Mouse (Mus musculus) kidney, embryonic 16.5 days (tissue): Measurements from ENCODE around the gene Ly9. TPM values are rescaled to one million over a fixed set of nuclear protein-coding genes. Genes with fewer than 3 reads are reported as not detected.

Experiments used
- ATAC-seq: fragments of 200-750 bp; cut with Nextera tagmentation; 2 replicates; pipeline ENCODE4 v1.8.0; 2017; ENCODE audit warnings: moderate TSS enrichment; ENCODE audit not compliant: low FRiP score, low TSS enrichment
- H3K27ac ChIP-seq: fragments of 300-500 bp; sonication (generic); 2 replicates; pipeline ENCODE4 v1.5.1; 2014; ENCODE audit warnings: low read length
- H3K27me3 ChIP-seq: fragments of 300-500 bp; sonication (generic); 2 replicates; pipeline ENCODE4 v1.6.1; 2014; ENCODE audit warnings: low read length, control low read depth, mixed read lengths; ENCODE audit not compliant: insufficient read depth
- H3K36me3 ChIP-seq: fragments of 300-500 bp; sonication (generic); 2 replicates; pipeline ENCODE4 v1.6.1; 2014; ENCODE audit warnings: low read length, control low read depth, mixed read lengths; ENCODE audit not compliant: insufficient read depth
- H3K4me1 ChIP-seq: fragments of 300-500 bp; sonication (generic); 2 replicates; pipeline ENCODE4 v1.6.1; 2014; ENCODE audit warnings: low read length, control low read depth, mixed read lengths; ENCODE audit not compliant: insufficient read depth
- H3K4me2 ChIP-seq: fragments of 300-500 bp; sonication (generic); replicated peaks from 2 replicates; pipeline ENCODE4 v1.6.1; 2014; ENCODE audit warnings: low read depth, low read length
- H3K4me3 ChIP-seq: fragments of 300-500 bp; sonication (generic); 2 replicates; pipeline ENCODE4 v1.5.1; 2014; ENCODE audit warnings: mild to moderate bottlenecking, low read length
- H3K9ac ChIP-seq: fragments of 300-500 bp; sonication (generic); replicated peaks from 2 replicates; pipeline ENCODE4 v1.6.1; 2014; ENCODE audit warnings: low read length
- H3K9me3 ChIP-seq: fragments of 300-500 bp; sonication (generic); 2 replicates; pipeline ENCODE4 v1.6.1; 2016; ENCODE audit warnings: low read length, control low read depth
- WGBS: fragments of 180-500 bp; shearing (Covaris S2); extraction: QIAGEN DNeasy Blood & Tissue Kit; methylation state at CpG from one replicate; pipeline ENCODE4 v1.1.7; 2014; 5-methylcytosine and 5-hydroxymethylcytosine counted together
- polyA plus RNA-seq: library from polyadenylated mRNA; unstranded; fragments of >200 nt; fragmentation: Nextera tagmentation; extraction: Ambion mirVana; gene quantifications from 2 replicates; pipeline ENCODE4 v1.2.1, GENCODE M21; 2015

Ly9 gene
- polyA plus RNA-seq, 1 experiment from 2014 or later, result 0.35 TPM

- no peak overlapping the region for H3K9ac ChIP-seq
- ATAC-seq, result no peak
- no peaks in the 10 kb centered on the region for H3K9me3 ChIP-seq
- no peak overlapping the region for H3K27ac ChIP-seq
- H3K36me3 ChIP-seq, result no peaks in the 10 kb centered on the region
- 67% methylated on average over 2 of the region's 2 CpGs for WGBS
- H3K27me3 ChIP-seq, result no peaks in the 10 kb centered on the region
- no peak overlapping the region for H3K4me3 ChIP-seq
- H3K4me1 ChIP-seq, result no peaks in the 10 kb centered on the region
- H3K4me2 ChIP-seq, result no peak overlapping the region
Measured at GRCm38 (mm10) chr1:171563042-171563441, 44.2 kb downstream of the Ly9 start.

DNA sequence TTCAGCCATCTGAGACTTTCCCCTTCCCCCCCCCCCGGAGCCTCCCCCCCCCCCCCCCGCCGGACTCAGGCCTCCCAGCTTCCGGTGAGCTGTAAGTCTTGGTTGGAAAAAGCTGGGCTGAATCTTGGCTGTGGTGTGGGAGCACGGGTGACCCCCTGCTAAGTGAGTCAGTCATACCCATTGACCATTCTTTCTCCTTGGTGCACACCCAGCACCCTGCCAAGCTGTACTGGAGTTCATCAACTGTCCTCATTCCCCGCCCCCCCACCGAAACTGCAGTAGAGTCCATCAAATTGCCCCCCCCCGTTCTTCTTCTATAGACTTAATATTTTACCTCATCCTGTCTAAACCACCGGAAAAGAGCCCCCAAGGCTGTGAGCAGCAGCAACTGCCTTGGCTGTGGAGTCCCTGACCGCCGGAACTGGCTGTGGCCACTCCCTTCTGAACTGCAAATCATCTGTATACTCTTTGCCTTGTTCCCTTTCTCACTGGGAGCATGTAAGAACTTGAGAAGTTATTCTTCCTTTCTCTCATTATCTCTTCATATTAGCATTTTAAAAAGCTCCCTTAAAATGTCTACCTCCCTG, 45.5 kb downstream of the Ly9 start:
- 62% methylated on average over 7 of the region's 11 CpGs for WGBS
- Histone ChIP-seq H3K4me1 (no peaks in the 10 kb centered on the region), H3K9me3 (no peaks in the 10 kb centered on the region), H3K9ac (no peak overlapping the region), H3K27me3 (no peaks in the 10 kb centered on the region), H3K4me2 (no peak overlapping the region), H3K27ac (no peak overlapping the region), H3K4me3 (no peak overlapping the region), H3K36me3 (no peaks in the 10 kb centered on the region)
- no peak for ATAC-seq

- Histone ChIP-seq H3K4me1 (no peaks in the 10 kb centered on the region), H3K9ac (no peak overlapping the region), H3K36me3 (no peaks in the 10 kb centered on the region), H3K27ac (no peak overlapping the region), H3K4me2 (no peak overlapping the region), H3K27me3 (no peaks in the 10 kb centered on the region), H3K9me3 (no peaks in the 10 kb centered on the region), H3K4me3 (no peak overlapping the region)
- ATAC-seq, result no peak
- 100% methylated on average over 1 of the region's 1 CpGs for whole genome bisulfite sequencing
Measured at GRCm38 (mm10) chr1:171561200-171561599, 46.0 kb downstream of the Ly9 start.

DNA sequence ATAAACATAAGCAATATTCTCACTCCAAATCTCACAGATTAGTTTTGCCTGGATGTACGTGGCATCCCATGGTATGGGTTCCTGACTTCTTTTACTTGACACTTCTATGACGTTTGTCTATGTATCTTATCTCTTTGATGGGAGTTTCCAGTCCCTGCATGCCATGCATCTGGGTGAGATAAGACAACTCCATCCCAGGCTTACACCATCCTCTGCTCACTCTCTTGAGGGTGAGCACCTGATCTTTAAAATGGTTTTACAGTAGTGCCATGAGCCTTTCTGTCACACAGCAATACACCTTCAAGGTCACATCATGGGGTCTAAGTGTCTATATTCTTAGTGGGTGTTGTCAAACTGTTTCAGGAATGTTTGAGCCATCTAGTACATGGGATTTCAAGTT, 46.9 kb downstream of the Ly9 start:
- Histone ChIP-seq H3K27ac (no peak overlapping the region), H3K9me3 (no peaks in the 10 kb centered on the region), H3K27me3 (no peaks in the 10 kb centered on the region), H3K36me3 (no peaks in the 10 kb centered on the region), H3K4me1 (no peaks in the 10 kb centered on the region), H3K4me2 (no peak overlapping the region), H3K9ac (no peak overlapping the region), H3K4me3 (no peak overlapping the region)
- ATAC-seq, result no peak
- WGBS, result 74% methylated on average over 2 of the region's 2 CpGs

DNA sequence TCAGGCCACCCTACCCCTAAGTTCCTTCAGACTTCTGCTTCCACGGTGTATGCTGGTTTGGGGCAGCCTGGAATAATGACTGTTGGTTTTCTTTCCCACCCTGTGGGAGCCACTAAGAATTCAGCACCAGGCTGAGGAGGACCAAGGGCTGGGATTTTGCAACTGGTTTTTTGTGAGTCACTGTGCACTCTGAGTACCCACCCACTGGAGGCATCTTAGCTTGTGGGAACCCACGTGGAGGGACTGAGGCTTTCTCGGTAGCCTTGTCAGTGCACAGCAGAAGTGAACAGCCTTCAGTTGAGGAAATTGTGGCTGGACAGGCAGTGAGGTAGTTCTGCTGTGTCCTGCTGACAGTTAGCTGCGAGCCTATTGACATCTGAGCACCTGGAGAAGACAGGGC, 48.3 kb downstream of the Ly9 start, which contains the start of gene Cd244a:
Cd244a (plus strand) TSS at position 296 of the 400 bp plus-strand sequence.
- no peaks in the 10 kb centered on the region for H3K4me1 ChIP-seq
- H3K4me3 ChIP-seq, result no peak within 1 kb of the TSS
- no peak within 1 kb of the TSS for H3K27ac ChIP-seq
- no peak within 1 kb of the TSS for H3K9ac ChIP-seq
- WGBS, result 76% methylated on average over 4 of the region's 4 CpGs
- H3K4me2 ChIP-seq, result no peak within 1 kb of the TSS
- ATAC-seq, result no peak
- H3K9me3 ChIP-seq, result no peaks in the 10 kb centered on the region
- no peaks in the 10 kb centered on the region for H3K27me3 ChIP-seq
- no peaks in the 10 kb centered on the region for H3K36me3 ChIP-seq

DNA sequence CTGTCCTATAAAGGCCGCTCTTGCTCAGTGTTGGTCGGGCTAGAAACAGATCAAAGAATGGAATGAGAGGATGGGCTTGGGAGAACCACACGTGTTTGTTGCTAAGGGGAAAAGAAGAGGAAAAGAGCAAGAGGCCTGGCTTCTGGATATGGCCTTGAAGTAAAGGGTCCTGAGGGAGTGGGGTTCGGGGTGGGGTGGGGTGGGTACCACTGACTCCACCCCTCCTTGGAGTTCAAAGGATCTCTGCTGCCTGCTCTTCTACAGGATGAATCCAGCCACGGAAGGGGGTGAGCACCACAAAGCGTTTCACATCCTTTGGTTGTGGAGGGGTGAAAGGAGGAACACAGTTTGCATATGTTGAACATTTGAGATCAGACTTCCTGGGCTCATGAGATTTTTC, 48.8 kb downstream of the Ly9 start:
- Histone ChIP-seq H3K27me3 (no peaks in the 10 kb centered on the region), H3K36me3 (no peaks in the 10 kb centered on the region), H3K9ac (no peak overlapping the region), H3K4me2 (no peak overlapping the region), H3K27ac (no peak overlapping the region), H3K9me3 (no peaks in the 10 kb centered on the region), H3K4me1 (no peaks in the 10 kb centered on the region), H3K4me3 (no peak overlapping the region)
- WGBS, result 69% methylated on average over 6 of the region's 6 CpGs
- no peak for ATAC-seq

GRCm38 (mm10) chr1:171556366-171556765, 50.8 kb downstream of the Ly9 start:
- 75% methylated on average over 2 of the region's 2 CpGs for WGBS
- H3K27ac ChIP-seq, result no peak overlapping the region
- no peaks in the 10 kb centered on the region for H3K4me1 ChIP-seq
- H3K36me3 ChIP-seq, result no peaks in the 10 kb centered on the region
- H3K27me3 ChIP-seq, result no peaks in the 10 kb centered on the region
- no peak overlapping the region for H3K4me2 ChIP-seq
- no peaks in the 10 kb centered on the region for H3K9me3 ChIP-seq
- ATAC-seq, result no peak
- H3K9ac ChIP-seq, result no peak overlapping the region
- H3K4me3 ChIP-seq, result no peak overlapping the region

GRCm38 (mm10) chr1:171553359-171554341, 53.6 kb downstream of the Ly9 start:
- ATAC-seq, result no peak

GRCm38 (mm10) chr1:171552230-171552629, 55.0 kb downstream of the Ly9 start:
- no peak overlapping the region for H3K27ac ChIP-seq
- H3K27me3 ChIP-seq, result no peaks in the 10 kb centered on the region
- H3K4me1 ChIP-seq, result no peaks in the 10 kb centered on the region
- H3K4me3 ChIP-seq, result no peak overlapping the region
- H3K36me3 ChIP-seq, result no peaks in the 10 kb centered on the region
- ATAC-seq, result no peak
- WGBS, result 79% methylated on average over 2 of the region's 2 CpGs
- 0 out of 2 replicates have a peak, but pooled peaks cover 3% of the 10 kb centered on the region for H3K9me3 ChIP-seq
- no peak overlapping the region for H3K9ac ChIP-seq
- no peak overlapping the region for H3K4me2 ChIP-seq

More at GRCm38 (mm10) chr1:171553359-171554341, 53.6 kb downstream of the Ly9 start:
- WGBS, result 80% methylated on average over 11 of the region's 11 CpGs
- no peak overlapping the region for H3K27ac ChIP-seq
- H3K4me1 ChIP-seq, result no peaks in the 10 kb centered on the region
- no peak overlapping the region for H3K4me2 ChIP-seq
- H3K9me3 ChIP-seq, result 0 out of 2 replicates have a peak, but pooled peaks cover 3% of the 10 kb centered on the region
- no peaks in the 10 kb centered on the region for H3K27me3 ChIP-seq
- H3K4me3 ChIP-seq, result no peak overlapping the region
- no peak overlapping the region for H3K9ac ChIP-seq
- no peaks in the 10 kb centered on the region for H3K36me3 ChIP-seq

GRCm38 (mm10) chr1:171551326-171551725, 55.9 kb downstream of the Ly9 start:
- Histone ChIP-seq H3K27ac (no peak overlapping the region), H3K4me3 (no peak overlapping the region), H3K4me2 (no peak overlapping the region), H3K27me3 (no peaks in the 10 kb centered on the region), H3K9ac (no peak overlapping the region), H3K9me3 (0 out of 2 replicates have a peak, but pooled peaks cover 3% of the 10 kb centered on the region), H3K36me3 (no peaks in the 10 kb centered on the region), H3K4me1 (no peaks in the 10 kb centered on the region)
- ATAC-seq, result no peak
- 54% methylated on average over 7 of the region's 7 CpGs for WGBS
